Mouse (Mus musculus) small intestine, adult 2 months (tissue): ENCODE measurements around the gene Creb5.

Source experiments
- CTCF ChIP-seq: fragments of 200-500 bp; IDR thresholded peaks from 2 replicates; pipeline ENCODE4 v1.5.1; 2012; ENCODE audit warnings: low read depth, mild to moderate bottlenecking, control low read depth, inconsistent platforms, low read length, moderate library complexity, mixed read lengths; ENCODE audit not compliant: insufficient replicate concordance, insufficient read length; ENCODE audit errors: extremely low read depth
- POLR2A ChIP-seq: fragments of 200-500 bp; IDR thresholded peaks from 2 replicates; pipeline ENCODE4 v1.6.1; 2012; ENCODE audit warnings: low read depth, mild to moderate bottlenecking, control low read depth, inconsistent platforms, low read length, moderate library complexity

GRCm38 (mm10) chr6:53262401-53262800, 24.7 kb upstream of the Creb5 start:
- TF ChIP-seq CTCF, result no peak
- no peak for TF ChIP-seq POLR2A
